Mouse (Mus musculus) midbrain, postnatal 0 days (tissue): ENCODE measurements around the gene Gm20388. TPM values are rescaled to one million over a fixed set of nuclear protein-coding genes. Genes with fewer than 3 reads are reported as not detected.

Experiments used
- ATAC-seq: fragments of 200-750 bp; cut with Nextera tagmentation; 2 replicates; pipeline ENCODE4 v1.8.0; 2017; ENCODE audit warnings: moderate number of reproducible peaks, mild to moderate bottlenecking, moderate TSS enrichment, moderate library complexity; ENCODE audit not compliant: low FRiP score
- DNase-seq: peaks from one replicate; pipeline ENCODE4 v3.0.0-alpha.2; 2015; ENCODE audit warnings: low spot score
- H3K27ac ChIP-seq: fragments of 300-500 bp; sonication (generic); 2 replicates; pipeline ENCODE4 v1.5.1; 2014; ENCODE audit warnings: low read depth, mild to moderate bottlenecking, low read length, mixed read lengths
- H3K27me3 ChIP-seq: fragments of 300-500 bp; sonication (generic); 2 replicates; pipeline ENCODE4 v1.6.1; 2014; ENCODE audit warnings: low read length, control low read depth, mixed read lengths; ENCODE audit not compliant: insufficient read depth
- H3K36me3 ChIP-seq: fragments of 300-500 bp; sonication (generic); 2 replicates; pipeline ENCODE4 v1.6.1; 2014; ENCODE audit warnings: low read length, control low read depth, mixed read lengths; ENCODE audit not compliant: insufficient read depth
- H3K4me1 ChIP-seq: fragments of 300-500 bp; sonication (generic); 2 replicates; pipeline ENCODE4 v1.6.1; 2014; ENCODE audit warnings: mild to moderate bottlenecking, control low read depth, antibody characterized with exemption, low read length, mixed read lengths; ENCODE audit not compliant: insufficient read depth
- H3K4me2 ChIP-seq: fragments of 300-500 bp; sonication (generic); 2 replicates; pipeline ENCODE4 v1.6.1; 2014; ENCODE audit warnings: low read depth, mild to moderate bottlenecking, low read length, mixed read lengths; ENCODE audit not compliant: poor library complexity, severe bottlenecking
- H3K4me3 ChIP-seq: fragments of 300-500 bp; sonication (generic); 2 replicates; pipeline ENCODE4 v1.5.1; 2014; ENCODE audit warnings: low read depth, mild to moderate bottlenecking, low read length, moderate library complexity
- H3K9ac ChIP-seq: fragments of 300-500 bp; sonication (generic); replicated peaks from 2 replicates; pipeline ENCODE4 v1.6.1; 2014; ENCODE audit warnings: mild to moderate bottlenecking, low read length, moderate library complexity, mixed read lengths; ENCODE audit not compliant: poor library complexity, severe bottlenecking
- H3K9me3 ChIP-seq: fragments of 300-500 bp; sonication (generic); 2 replicates; pipeline ENCODE4 v1.6.1; 2016; ENCODE audit warnings: low read length, control low read depth
- CTCF ChIP-seq: IDR thresholded peaks from 2 replicates; pipeline ENCODE4 v1.5.1; 2016; ENCODE audit warnings: antibody characterized with exemption, mild to moderate bottlenecking
- WGBS: fragments of 180-500 bp; shearing (Covaris S2); extraction: QIAGEN DNeasy Blood & Tissue Kit; methylation state at CpG from one replicate; pipeline ENCODE4 v1.1.7; 2014; 5-methylcytosine and 5-hydroxymethylcytosine counted together
- polyA plus RNA-seq: library from polyadenylated mRNA; unstranded; fragments of >200 nt; fragmentation: Nextera tagmentation; extraction: Ambion mirVana; gene quantifications from 2 replicates; pipeline ENCODE4 v1.2.1, GENCODE M21; 2015
- total RNA-seq: library from RNA; depleted of rRNA; stranded (reverse); fragments of >200 nt; gene quantifications from 2 replicates; pipeline ENCODE4 v1.2.3, GENCODE M21; 2014

Gene Gm20388
- total and polyA plus RNA-seq, 2 experiments from 2014 or later = 74.2 TPM; not detected in 1

DNA sequence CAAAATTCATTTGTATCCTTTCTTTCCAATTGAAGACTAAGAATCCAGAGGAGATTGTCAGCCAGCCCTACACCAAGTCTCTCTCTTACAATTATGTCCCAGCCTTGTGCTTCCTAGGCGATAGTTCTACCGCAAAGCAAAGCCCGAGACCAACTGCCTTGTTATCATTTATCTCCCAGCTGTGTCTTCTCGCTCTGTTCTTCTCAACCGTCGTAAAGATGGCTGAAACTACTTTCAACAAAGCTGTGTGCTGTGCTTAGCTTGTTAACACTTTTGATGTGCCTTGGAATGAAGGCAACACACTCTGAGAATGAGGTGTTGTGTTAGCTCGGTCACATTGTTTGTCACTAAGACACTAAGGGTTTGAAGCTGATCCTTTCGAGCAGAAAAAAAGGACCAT lies 3421.2 kb downstream of the Gm20388 start:
- Histone ChIP-seq H3K4me3 (peak overlapping the region; percentile 85), H3K27ac (peak overlapping the region; percentile 94), H3K27me3 (no peaks in the 10 kb centered on the region), H3K9ac (peak overlapping the region; percentile 86), H3K4me1 (peaks cover 10% of the 10 kb centered on the region; the same call in 1 of the 2 replicates), H3K36me3 (no peaks in the 10 kb centered on the region), H3K4me2 (peak overlapping the region; percentile 79), H3K9me3 (no peaks in the 10 kb centered on the region)
- peak; percentile 18; the same call in 1 of the 2 replicates for ATAC-seq
- whole genome bisulfite sequencing = 19% methylated on average over 8 of the region's 8 CpGs
- TF ChIP-seq CTCF = no peak
- no peak for DNase-seq

GRCm38 (mm10) chr8:123332262-123333090 lies 3421.8 kb downstream of the Gm20388 start, which contains the start of gene Spire2:
TSS of gene Spire2 (plus strand) at chr8:123332713.
- Histone ChIP-seq H3K4me1 (peaks cover 10% of the 10 kb centered on the region; the same call in 1 of the 2 replicates), H3K27ac (peak within 1 kb of the TSS; percentile 94), H3K4me3 (peak within 1 kb of the TSS; percentile 85), H3K4me2 (peak within 1 kb of the TSS; percentile 79), H3K9ac (peak within 1 kb of the TSS; percentile 86), H3K27me3 (no peaks in the 10 kb centered on the region), H3K9me3 (no peaks in the 10 kb centered on the region), H3K36me3 (no peaks in the 10 kb centered on the region)
- no peak for TF ChIP-seq CTCF
- DNase-seq (peak; percentile 93), ATAC-seq (peak; percentile 83)
- WGBS = under 1% methylated on average over 43 of the region's 85 CpGs

DNA sequence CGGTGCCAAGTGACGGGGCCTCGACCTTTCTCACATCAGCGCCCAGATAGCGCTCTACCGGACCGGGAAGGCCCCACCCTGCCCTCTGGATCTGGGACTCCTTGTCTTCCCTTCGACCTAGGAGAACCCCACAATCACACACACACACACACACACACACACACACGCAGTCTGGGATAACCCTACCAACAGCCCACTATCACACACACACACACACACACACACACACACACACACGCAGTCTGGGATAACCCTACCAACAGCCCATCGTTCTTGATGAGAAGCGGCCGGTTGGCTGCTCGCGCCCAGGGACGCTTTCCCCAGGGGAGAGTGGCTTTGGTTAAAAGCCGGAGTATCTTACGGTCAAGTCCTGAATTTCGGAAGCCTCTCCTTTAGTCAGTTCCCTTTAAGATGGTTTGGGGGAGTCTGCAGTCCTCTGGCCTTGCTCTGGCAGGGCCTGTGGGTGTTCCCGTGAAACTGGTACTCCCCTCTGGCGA lies 3422.5 kb downstream of the Gm20388 start:
- peak overlapping the region; percentile 94 for H3K27ac ChIP-seq
- peak overlapping the region; percentile 85 for H3K4me3 ChIP-seq
- H3K9ac ChIP-seq = peak overlapping the region; percentile 86
- H3K4me1 ChIP-seq = peaks cover 10% of the 10 kb centered on the region; the same call in 1 of the 2 replicates
- no peaks in the 10 kb centered on the region for H3K9me3 ChIP-seq
- no peaks in the 10 kb centered on the region for H3K36me3 ChIP-seq
- TF ChIP-seq CTCF = no peak
- peak; percentile 63 for ATAC-seq
- H3K4me2 ChIP-seq = peak overlapping the region; percentile 79
- peak; percentile 44 for DNase-seq
- no peaks in the 10 kb centered on the region for H3K27me3 ChIP-seq
- WGBS = 4% methylated on average over 18 of the region's 21 CpGs

- Histone ChIP-seq H3K4me2 (peak overlapping the region; percentile 79), H3K27ac (peak overlapping the region; percentile 94), H3K4me3 (peak overlapping the region; percentile 85), H3K9me3 (no peaks in the 10 kb centered on the region), H3K27me3 (no peaks in the 10 kb centered on the region), H3K36me3 (no peaks in the 10 kb centered on the region), H3K4me1 (peaks cover 10% of the 10 kb centered on the region; the same call in 1 of the 2 replicates), H3K9ac (peak overlapping the region; percentile 86)
- DNase-seq = peak; percentile 21
- TF ChIP-seq CTCF = no peak
- WGBS = under 1% methylated on average over 7 of the region's 7 CpGs
- ATAC-seq = no peak
Measured at GRCm38 (mm10) chr8:123333864-123334263, 3423.2 kb downstream of the Gm20388 start.

DNA sequence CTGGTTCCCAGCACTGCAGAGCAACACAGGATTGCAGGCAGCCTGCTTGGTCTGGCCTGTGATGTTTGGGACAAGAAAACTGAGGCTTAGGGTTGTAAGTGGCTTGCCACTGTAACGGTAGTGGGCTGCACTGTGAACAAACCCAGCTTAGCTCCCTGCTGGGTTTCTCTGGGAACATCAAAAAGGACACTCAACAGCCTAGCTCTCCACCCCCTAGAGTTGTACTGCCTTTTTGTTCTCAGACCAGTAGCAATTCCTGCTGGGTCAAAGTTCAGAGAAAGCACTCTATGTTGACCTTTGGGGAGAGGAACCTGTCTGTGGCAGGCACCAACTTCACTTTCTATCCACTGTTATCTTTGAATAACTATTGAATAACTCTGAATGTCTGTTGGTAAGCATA lies 3423.8 kb downstream of the Gm20388 start:
- H3K4me3 ChIP-seq = peak overlapping the region; percentile 85
- TF ChIP-seq CTCF = no peak
- no peaks in the 10 kb centered on the region for H3K27me3 ChIP-seq
- H3K4me1 ChIP-seq = peaks cover 10% of the 10 kb centered on the region; the same call in 1 of the 2 replicates
- no peaks in the 10 kb centered on the region for H3K9me3 ChIP-seq
- H3K4me2 ChIP-seq = peak overlapping the region; percentile 79
- H3K36me3 ChIP-seq = no peaks in the 10 kb centered on the region
- H3K27ac ChIP-seq = peak overlapping the region; percentile 94
- peak overlapping the region; percentile 86 for H3K9ac ChIP-seq
- DNase-seq = no peak
- no peak for ATAC-seq
- WGBS = 4% methylated on average over 1 of the region's 1 CpGs

DNA sequence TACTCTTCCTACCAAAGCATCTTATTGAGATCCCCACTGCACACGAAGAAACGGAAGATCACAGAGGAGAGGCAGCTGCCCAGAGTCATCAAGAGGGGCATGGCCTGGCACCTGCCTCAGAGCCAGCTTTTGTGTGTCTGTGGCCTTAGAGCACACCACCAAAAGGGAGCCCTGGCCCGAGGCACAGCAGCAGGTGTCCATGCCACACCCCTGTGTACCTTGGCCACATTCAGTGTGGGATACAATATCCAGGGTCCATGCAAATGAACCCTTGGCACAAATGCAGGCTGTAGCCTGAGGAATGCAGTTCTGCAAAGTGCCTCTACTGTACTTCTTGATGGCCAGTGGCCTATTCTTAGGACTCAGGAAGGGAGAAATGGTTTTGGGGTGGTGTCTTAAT lies 3426.8 kb downstream of the Gm20388 start:
- ATAC-seq = no peak

More for the DNA sequence above, 3426.8 kb downstream of the Gm20388 start:
- H3K27me3 ChIP-seq = no peaks in the 10 kb centered on the region
- DNase-seq = no peak
- no peak overlapping the region for H3K4me3 ChIP-seq
- no peak overlapping the region for H3K4me2 ChIP-seq
- no peaks in the 10 kb centered on the region for H3K36me3 ChIP-seq
- no peak overlapping the region for H3K9ac ChIP-seq
- 95% methylated on average over 3 of the region's 3 CpGs for WGBS
- H3K9me3 ChIP-seq = no peaks in the 10 kb centered on the region
- no peak for TF ChIP-seq CTCF
- H3K27ac ChIP-seq = no peak overlapping the region
- peaks cover 10% of the 10 kb centered on the region; the same call in 1 of the 2 replicates for H3K4me1 ChIP-seq
